Mouse (Mus musculus): ENCODE measurements around the gene Gm813. TPM values are rescaled to one million over a fixed set of nuclear protein-coding genes. Genes with fewer than 3 reads are reported as not detected.
"Not testable (repeated sequence)": the region's sequence is repeated elsewhere in the genome, so short reads cannot be mapped to it uniquely, and the experiment has no call there.

The Gm813 gene
- polyA plus RNA-seq (2012; rRNA removed): not detected in 2 replicates
- not detected in 2 replicates for polyA plus RNA-seq (2014; fragmentation: Nextera tagmentation; extraction: Ambion mirVana)

GRCm38 (mm10) chr16:58616878-58617277 lies at the start of gene Gm813:
Gene Gm813, minus strand, starts transcription at chr16:58616978.
- no peaks in the 10 kb centered on the region for H3K9me3 ChIP-seq (ENCODE audit: control insufficient read depth, low read length)
- no peaks in the 10 kb centered on the region for H3K36me3 ChIP-seq (ENCODE audit: control insufficient read depth, insufficient read depth, low read length)
- no peak for DNase-seq (ENCODE audit: low spot score)
- H3K4me1 ChIP-seq (ENCODE audit: control insufficient read depth, insufficient read depth, low read length): no peaks in the 10 kb centered on the region
- 91% methylated on average over 6 of the region's 6 CpGs for WGBS
- H3K27me3 ChIP-seq (ENCODE audit: control insufficient read depth, insufficient read depth, low read length): no peaks in the 10 kb centered on the region
- no peak within 1 kb of the TSS for H3K4me2 ChIP-seq (replicated peaks; ENCODE audit: low read depth, low read length, severe bottlenecking)
- no peak within 1 kb of the TSS for H3K9ac ChIP-seq (ENCODE audit: low read depth, low read length, severe bottlenecking)
- ATAC-seq (ENCODE audit: low FRiP score, low read depth): no peak
- H3K4me3 ChIP-seq (replicated peaks; ENCODE audit: low read length): no peak within 1 kb of the TSS
- H3K27ac ChIP-seq (replicated peaks; ENCODE audit: low read depth, low read length): no peak within 1 kb of the TSS
- TF ChIP-seq POLR2A (IDR thresholded peaks at IDR 0.05; ENCODE audit: borderline replicate concordance, extremely low read depth, insufficient read depth, insufficient read length): no peak

GRCm38 (mm10) chr16:58665137-58665536 lies 48.4 kb upstream of the Gm813 start:
- H3K27me3 ChIP-seq (ENCODE audit: control insufficient read depth, insufficient read depth, low read length); H3K36me3 ChIP-seq (ENCODE audit: control insufficient read depth, insufficient read depth, low read length); H3K4me1 ChIP-seq (ENCODE audit: control insufficient read depth, insufficient read depth, low read length); H3K9ac ChIP-seq (ENCODE audit: low read depth, low read length, severe bottlenecking); ATAC-seq (ENCODE audit: low FRiP score, low read depth); DNase-seq (ENCODE audit: low spot score); H3K4me3 ChIP-seq (replicated peaks; ENCODE audit: low read length); H3K4me2 ChIP-seq (replicated peaks; ENCODE audit: low read depth, low read length, severe bottlenecking); H3K27ac ChIP-seq (replicated peaks; ENCODE audit: low read depth, low read length); H3K9me3 ChIP-seq (ENCODE audit: control insufficient read depth, low read length): not testable (repeated sequence)

- TF ChIP-seq POLR2A (IDR thresholded peaks at IDR 0.05; ENCODE audit: borderline replicate concordance, extremely low read depth, insufficient read depth, insufficient read length): no peak
These were observed 47.0 kb upstream of the Gm813 start for GRCm38 (mm10) chr16:58663816-58664215.

GRCm38 (mm10) chr16:58663021-58663420 lies 46.2 kb upstream of the Gm813 start:
- Histone ChIP-seq H3K4me1 (ENCODE audit: control insufficient read depth, insufficient read depth, low read length) (no peaks in the 10 kb centered on the region), H3K9ac (ENCODE audit: low read depth, low read length, severe bottlenecking) (no peak overlapping the region), H3K9me3 (ENCODE audit: control insufficient read depth, low read length) (no peaks in the 10 kb centered on the region), H3K27ac (replicated peaks; ENCODE audit: low read depth, low read length) (no peak overlapping the region), H3K27me3 (ENCODE audit: control insufficient read depth, insufficient read depth, low read length) (no peaks in the 10 kb centered on the region), H3K4me3 (replicated peaks; ENCODE audit: low read length) (no peak overlapping the region), H3K36me3 (ENCODE audit: control insufficient read depth, insufficient read depth, low read length) (no peaks in the 10 kb centered on the region), H3K4me2 (replicated peaks; ENCODE audit: low read depth, low read length, severe bottlenecking) (no peak overlapping the region)
- ATAC-seq (ENCODE audit: low FRiP score, low read depth) (no peak), DNase-seq (ENCODE audit: low spot score) (peak; percentile 61)
- WGBS: 71% methylated on average over 5 of the region's 5 CpGs
- no peak for TF ChIP-seq POLR2A (IDR thresholded peaks at IDR 0.05; ENCODE audit: borderline replicate concordance, extremely low read depth, insufficient read depth, insufficient read length)

More at GRCm38 (mm10) chr16:58663816-58664215, 47.0 kb upstream of the Gm813 start:
- Histone ChIP-seq H3K9me3 (ENCODE audit: control insufficient read depth, low read length) (no peaks in the 10 kb centered on the region), H3K4me3 (replicated peaks; ENCODE audit: low read length) (no peak overlapping the region), H3K27me3 (ENCODE audit: control insufficient read depth, insufficient read depth, low read length) (no peaks in the 10 kb centered on the region), H3K27ac (replicated peaks; ENCODE audit: low read depth, low read length) (no peak overlapping the region), H3K4me1 (ENCODE audit: control insufficient read depth, insufficient read depth, low read length) (no peaks in the 10 kb centered on the region), H3K4me2 (replicated peaks; ENCODE audit: low read depth, low read length, severe bottlenecking) (no peak overlapping the region), H3K36me3 (ENCODE audit: control insufficient read depth, insufficient read depth, low read length) (no peaks in the 10 kb centered on the region), H3K9ac (ENCODE audit: low read depth, low read length, severe bottlenecking) (no peak overlapping the region)
- WGBS: 94% methylated on average over 2 of the region's 2 CpGs
- DNase-seq (ENCODE audit: low spot score) (no peak), ATAC-seq (ENCODE audit: low FRiP score, low read depth) (no peak)

- Histone ChIP-seq H3K4me1 (ENCODE audit: control insufficient read depth, insufficient read depth, low read length) (no peaks in the 10 kb centered on the region), H3K27ac (replicated peaks; ENCODE audit: low read depth, low read length) (no peak overlapping the region), H3K36me3 (ENCODE audit: control insufficient read depth, insufficient read depth, low read length) (no peaks in the 10 kb centered on the region), H3K9me3 (ENCODE audit: control insufficient read depth, low read length) (no peaks in the 10 kb centered on the region), H3K9ac (ENCODE audit: low read depth, low read length, severe bottlenecking) (no peak overlapping the region), H3K27me3 (ENCODE audit: control insufficient read depth, insufficient read depth, low read length) (no peaks in the 10 kb centered on the region), H3K4me2 (replicated peaks; ENCODE audit: low read depth, low read length, severe bottlenecking) (no peak overlapping the region), H3K4me3 (replicated peaks; ENCODE audit: low read length) (no peak overlapping the region)
- no peak for ATAC-seq (ENCODE audit: low FRiP score, low read depth)
- no peak for DNase-seq (ENCODE audit: low spot score)
- TF ChIP-seq POLR2A (IDR thresholded peaks at IDR 0.05; ENCODE audit: borderline replicate concordance, extremely low read depth, insufficient read depth, insufficient read length): no peak
These were observed 45.6 kb upstream of the Gm813 start for GRCm38 (mm10) chr16:58662287-58662791.

- Histone ChIP-seq H3K27me3 (ENCODE audit: control insufficient read depth, insufficient read depth, low read length) (no peaks in the 10 kb centered on the region), H3K4me1 (ENCODE audit: control insufficient read depth, insufficient read depth, low read length) (no peaks in the 10 kb centered on the region), H3K9me3 (ENCODE audit: control insufficient read depth, low read length) (no peaks in the 10 kb centered on the region), H3K9ac (ENCODE audit: low read depth, low read length, severe bottlenecking) (no peak overlapping the region), H3K4me2 (replicated peaks; ENCODE audit: low read depth, low read length, severe bottlenecking) (no peak overlapping the region), H3K27ac (replicated peaks; ENCODE audit: low read depth, low read length) (no peak overlapping the region), H3K36me3 (ENCODE audit: control insufficient read depth, insufficient read depth, low read length) (no peaks in the 10 kb centered on the region), H3K4me3 (replicated peaks; ENCODE audit: low read length) (no peak overlapping the region)
- WGBS: 77% methylated on average over 5 of the region's 5 CpGs
- ATAC-seq (ENCODE audit: low FRiP score, low read depth): no peak
- TF ChIP-seq POLR2A (IDR thresholded peaks at IDR 0.05; ENCODE audit: borderline replicate concordance, extremely low read depth, insufficient read depth, insufficient read length): no peak
- DNase-seq (ENCODE audit: low spot score): no peak
These were observed 45.0 kb upstream of the Gm813 start for GRCm38 (mm10) chr16:58661826-58662225.
